Mouse (Mus musculus) right cerebral cortex, postnatal 14 days (tissue): ENCODE results near the gene Bcam.

Experiments
- DNase-seq: peaks from one replicate; pipeline ENCODE4 v3.0.0; 2022

Gene Bcam

GRCm38 (mm10) chr7:19784764-19785535, 14.1 kb upstream of the Bcam start:
- no peak for DNase-seq

GRCm38 (mm10) chr7:19783630-19784029, 12.8 kb upstream of the Bcam start:
- no peak for DNase-seq

GRCm38 (mm10) chr7:19782645-19783044, 11.8 kb upstream of the Bcam start:
- no peak for DNase-seq

- DNase-seq: no peak
Measured at GRCm38 (mm10) chr7:19781741-19782140, 10.9 kb upstream of the Bcam start.

GRCm38 (mm10) chr7:19779903-19780302, 9.1 kb upstream of the Bcam start:
- DNase-seq: no peak

GRCm38 (mm10) chr7:19778645-19779044, 7.8 kb upstream of the Bcam start:
- no peak for DNase-seq

GRCm38 (mm10) chr7:19777049-19777723, 6.4 kb upstream of the Bcam start:
- DNase-seq: no peak

GRCm38 (mm10) chr7:19771682-19772081, 866 bp upstream of the Bcam start:
- DNase-seq: no peak

- DNase-seq: peak; percentile 72
Measured at GRCm38 (mm10) chr7:19770375-19770754, 451 bp downstream of the Bcam start.

GRCm38 (mm10) chr7:19769434-19770374, 1.1 kb downstream of the Bcam start:
- DNase-seq: no peak

- DNase-seq: no peak
Measured at GRCm38 (mm10) chr7:19769001-19769400, 1.8 kb downstream of the Bcam start.

- no peak for DNase-seq
Measured at GRCm38 (mm10) chr7:19768251-19768650, 2.6 kb downstream of the Bcam start.

- no peak for DNase-seq
Measured at GRCm38 (mm10) chr7:19764581-19764980, 6.2 kb downstream of the Bcam start.

GRCm38 (mm10) chr7:19763829-19764477, 6.9 kb downstream of the Bcam start:
- DNase-seq: no peak

GRCm38 (mm10) chr7:19762283-19762682, 8.5 kb downstream of the Bcam start:
- DNase-seq: no peak

GRCm38 (mm10) chr7:19760021-19760420, 10.8 kb downstream of the Bcam start:
- no peak for DNase-seq

- no peak for DNase-seq
Measured at GRCm38 (mm10) chr7:19758623-19759022, 12.2 kb downstream of the Bcam start.

GRCm38 (mm10) chr7:19755851-19756786, 14.7 kb downstream of the Bcam start:
- no peak for DNase-seq

GRCm38 (mm10) chr7:19755008-19755407, 15.8 kb downstream of the Bcam start:
- no peak for DNase-seq

- no peak for DNase-seq
Measured at GRCm38 (mm10) chr7:19754065-19754464, 16.8 kb downstream of the Bcam start.

GRCm38 (mm10) chr7:19753587-19753986, 17.2 kb downstream of the Bcam start:
- DNase-seq: no peak

- DNase-seq: no peak
Measured at GRCm38 (mm10) chr7:19752652-19753051, 18.2 kb downstream of the Bcam start.
